Mouse (Mus musculus): ENCODE data around the gene Msantd4. TPM values are rescaled to one million over a fixed set of nuclear protein-coding genes. Genes with fewer than 3 reads are reported as not detected.

Gene Msantd4
- polyA plus RNA-seq (2015; fragmentation: Illumina TruSeq; extraction: RNeasy Lipid Tissue Mini Kit (QIAGEN cat#74804); ENCODE audit: low read depth, low replicate concordance), result 61.9 TPM

GRCm38 (mm10) chr9:4375828-4376639, at the start of gene Msantd4:
Gene Msantd4 (plus strand): TSS chr9:4376562.

Other genes starting within 250 kb of the Msantd4 start
- 31.6 TPM for gene Aasdhppt, start 67.1 kb upstream of the Msantd4 start, polyA plus RNA-seq (2015; fragmentation: Illumina TruSeq; extraction: RNeasy Lipid Tissue Mini Kit (QIAGEN cat#74804); ENCODE audit: low read depth, low replicate concordance)
- 11.0 TPM for gene Kbtbd3, start 66.7 kb upstream of the Msantd4 start, polyA plus RNA-seq (2015; fragmentation: Illumina TruSeq; extraction: RNeasy Lipid Tissue Mini Kit (QIAGEN cat#74804); ENCODE audit: low read depth, low replicate concordance)

Measured in brain, adult 10 weeks (tissue).